Mouse (Mus musculus) megakaryocyte, embryonic 14.5 days (primary cell): ENCODE data around the gene Rab27a. TPM values are rescaled to one million over a fixed set of nuclear protein-coding genes. Genes with fewer than 3 reads are reported as not detected.
"Not testable (repeated sequence)": the region's sequence is repeated elsewhere in the genome, so short reads cannot be mapped to it uniquely, and the experiment has no call there.

Source experiments
- H3K27me3 ChIP-seq: replicated peaks from 2 replicates; pipeline ENCODE3; 2012; ENCODE audit warnings: inconsistent platforms
- H3K36me3 ChIP-seq: replicated peaks from 2 replicates; pipeline ENCODE3; 2012; ENCODE audit warnings: low read length, inconsistent platforms, mixed read lengths
- H3K4me1 ChIP-seq: 2 replicates; pipeline ENCODE4 v1.6.1; 2012; ENCODE audit warnings: inconsistent platforms
- H3K4me3 ChIP-seq: replicated peaks from 2 replicates; pipeline ENCODE3; 2012; ENCODE audit warnings: moderate library complexity, mild to moderate bottlenecking, inconsistent platforms
- H3K9me3 ChIP-seq: 2 replicates; pipeline ENCODE4 v1.6.1; 2012; ENCODE audit warnings: inconsistent platforms
- FLI1 ChIP-seq: IDR thresholded peaks from 2 replicates; pipeline ENCODE4 v1.6.1; 2012; ENCODE audit warnings: low read length, inconsistent platforms, mixed read lengths
- GATA1 ChIP-seq: IDR thresholded peaks from 3 replicates; pipeline ENCODE4 v1.6.1; 2012; ENCODE audit warnings: mixed read lengths, low read length, inconsistent platforms, borderline replicate concordance
- polyA plus RNA-seq: library from polyadenylated mRNA; stranded (reverse); fragments of >175 nt; gene quantifications from 2 replicates; pipeline ENCODE4 v1.2.3, GENCODE M21; 2012; ENCODE audit warnings: low replicate concordance; ENCODE audit not compliant: insufficient read depth

Rab27a gene
- polyA plus RNA-seq, 1 experiment = 34.3 TPM

GRCm38 (mm10) chr9:73068688-73069087 lies 24.0 kb downstream of the Rab27a start:
- 0 out of 2 replicates have a peak, but pooled peaks have one; percentile 28 for TF ChIP-seq FLI1
- peak; percentile 80; the same call in 1 of the 3 replicates for TF ChIP-seq GATA1
- Histone ChIP-seq H3K9me3 (no peaks in the 10 kb centered on the region), H3K4me3 (peak overlapping the region; percentile 89), H3K4me1 (peaks cover 92% of the 10 kb centered on the region), H3K36me3 (peaks cover 43% of the 10 kb centered on the region), H3K27me3 (no peaks in the 10 kb centered on the region)

GRCm38 (mm10) chr9:73070971-73071659 lies 26.5 kb downstream of the Rab27a start:
- TF ChIP-seq FLI1 = no peak
- TF ChIP-seq GATA1 = no peak
- Histone ChIP-seq H3K27me3 (no peaks in the 10 kb centered on the region), H3K4me3 (peak overlapping the region; percentile 84), H3K36me3 (peaks cover 39% of the 10 kb centered on the region), H3K4me1 (peaks cover 82% of the 10 kb centered on the region), H3K9me3 (no peaks in the 10 kb centered on the region)

DNA sequence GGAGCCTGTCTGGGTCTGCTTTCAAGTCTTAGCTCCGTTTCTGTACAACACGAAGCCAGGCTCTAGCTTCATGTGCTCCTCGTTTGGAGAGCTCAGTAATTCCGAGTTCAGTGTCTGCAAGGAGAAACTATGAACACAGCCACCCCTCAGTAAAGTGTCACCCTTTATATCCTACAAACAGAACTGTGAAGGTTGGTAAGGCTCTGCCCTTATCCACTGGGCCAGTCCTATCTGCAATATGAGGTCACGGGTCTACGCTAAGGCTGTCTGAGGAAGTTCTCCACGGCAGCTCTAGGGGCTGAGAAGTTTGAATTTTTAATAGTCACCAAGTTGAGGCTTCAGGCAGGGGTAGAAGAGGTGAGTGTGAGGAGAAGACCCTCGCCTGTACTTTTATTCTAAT lies 27.8 kb downstream of the Rab27a start:
- no peaks in the 10 kb centered on the region for H3K27me3 ChIP-seq
- TF ChIP-seq FLI1 (no peak), GATA1 (no peak)

DNA sequence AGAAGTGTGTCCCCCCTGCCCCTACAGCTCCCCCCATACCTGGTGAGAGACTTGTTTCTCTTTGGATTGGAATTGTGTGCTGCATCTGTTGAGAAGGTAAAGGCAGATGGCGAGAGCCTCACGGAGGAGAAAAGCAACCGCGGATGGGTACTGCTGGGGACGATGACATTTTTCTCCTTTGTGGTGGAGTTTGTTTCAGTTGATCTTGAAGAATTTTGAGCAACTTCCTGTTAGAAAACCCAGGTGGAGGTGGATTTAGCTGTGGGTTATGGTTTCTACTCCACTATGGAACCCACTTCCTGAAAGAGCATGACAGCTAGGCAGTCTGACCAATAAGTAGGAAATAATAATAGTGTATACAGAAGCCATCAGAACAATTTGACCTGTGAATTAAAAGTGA lies 28.5 kb downstream of the Rab27a start:
- H3K4me1 ChIP-seq = peaks cover 75% of the 10 kb centered on the region
- no peaks in the 10 kb centered on the region for H3K27me3 ChIP-seq
- H3K4me3 ChIP-seq = peak overlapping the region; percentile 82
- no peak for TF ChIP-seq GATA1
- no peak for TF ChIP-seq FLI1
- no peaks in the 10 kb centered on the region for H3K9me3 ChIP-seq
- peaks cover 51% of the 10 kb centered on the region for H3K36me3 ChIP-seq

More for the DNA sequence above, 27.8 kb downstream of the Rab27a start:
- Histone ChIP-seq H3K9me3 (no peaks in the 10 kb centered on the region), H3K4me1 (peaks cover 80% of the 10 kb centered on the region), H3K4me3 (peak overlapping the region; percentile 82), H3K36me3 (peaks cover 47% of the 10 kb centered on the region)

- H3K9me3 ChIP-seq = not testable (repeated sequence)
- H3K4me1 ChIP-seq = peaks cover 48% of the 10 kb centered on the region
Observed at GRCm38 (mm10) chr9:73079349-73079748, 34.7 kb downstream of the Rab27a start.

GRCm38 (mm10) chr9:73079801-73080325 lies 35.2 kb downstream of the Rab27a start:
- H3K4me1 ChIP-seq = peaks cover 52% of the 10 kb centered on the region
- no peaks in the 10 kb centered on the region for H3K27me3 ChIP-seq
- peaks cover 78% of the 10 kb centered on the region for H3K36me3 ChIP-seq
- H3K9me3 ChIP-seq = no peaks in the 10 kb centered on the region
- H3K4me3 ChIP-seq = no peak overlapping the region
- TF ChIP-seq FLI1 (no peak), GATA1 (no peak)

More at GRCm38 (mm10) chr9:73079349-73079748, 34.7 kb downstream of the Rab27a start:
- peaks cover 78% of the 10 kb centered on the region for H3K36me3 ChIP-seq
- not testable (repeated sequence) for H3K4me3 ChIP-seq, H3K27me3 ChIP-seq

DNA sequence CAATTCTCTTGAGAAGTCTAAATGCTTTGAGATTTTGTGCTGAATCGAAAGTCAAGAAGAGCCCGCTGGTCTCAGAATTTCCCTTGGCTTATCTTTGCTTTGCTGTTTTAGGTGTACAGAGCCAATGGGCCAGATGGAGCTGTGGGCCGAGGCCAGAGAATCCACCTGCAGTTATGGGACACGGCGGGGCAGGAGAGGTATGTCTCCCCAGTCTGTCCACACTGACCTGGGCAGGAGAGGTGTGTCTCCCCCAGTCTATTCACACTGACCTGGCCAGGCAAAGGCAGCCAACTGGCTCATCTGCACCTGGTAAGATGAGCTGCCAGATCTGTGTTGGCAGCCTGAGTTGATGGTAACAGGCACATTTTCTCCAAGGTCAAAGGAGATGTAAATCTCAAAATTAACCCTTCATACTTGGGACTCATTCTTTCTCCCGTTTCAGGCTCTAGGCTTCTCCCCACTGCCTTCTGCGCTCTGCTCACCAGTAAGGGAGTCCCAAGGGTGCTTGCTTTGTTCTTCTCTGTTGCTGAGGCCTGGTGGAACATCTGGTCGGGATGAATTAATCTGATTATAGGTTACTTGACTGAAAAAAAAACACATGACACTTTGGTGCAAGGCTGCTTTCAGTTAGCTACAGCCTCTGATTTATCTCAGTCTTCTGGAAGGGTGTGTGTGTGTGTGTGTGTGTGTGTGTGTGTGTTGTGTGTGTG lies 37.8 kb downstream of the Rab27a start:
- Histone ChIP-seq H3K9me3 (no peaks in the 10 kb centered on the region), H3K4me3 (peak overlapping the region; percentile 14), H3K36me3 (peaks cover 81% of the 10 kb centered on the region), H3K27me3 (no peaks in the 10 kb centered on the region), H3K4me1 (peaks cover 63% of the 10 kb centered on the region)
- TF ChIP-seq FLI1 (no peak), GATA1 (no peak)

GRCm38 (mm10) chr9:73083956-73084355 lies 39.3 kb downstream of the Rab27a start:
- H3K27me3 ChIP-seq = no peaks in the 10 kb centered on the region
- no peak for TF ChIP-seq FLI1
- no peak for TF ChIP-seq GATA1

GRCm38 (mm10) chr9:73085845-73086244 lies 41.2 kb downstream of the Rab27a start:
- H3K27me3 ChIP-seq = no peaks in the 10 kb centered on the region
- H3K4me3 ChIP-seq = no peak overlapping the region
- H3K4me1 ChIP-seq = peaks cover 80% of the 10 kb centered on the region
- TF ChIP-seq GATA1 (no peak), FLI1 (no peak)
- no peaks in the 10 kb centered on the region for H3K9me3 ChIP-seq
- peaks cover 93% of the 10 kb centered on the region for H3K36me3 ChIP-seq

More at GRCm38 (mm10) chr9:73083956-73084355, 39.3 kb downstream of the Rab27a start:
- no peaks in the 10 kb centered on the region for H3K9me3 ChIP-seq
- H3K4me1 ChIP-seq = peaks cover 66% of the 10 kb centered on the region
- no peak overlapping the region for H3K4me3 ChIP-seq
- H3K36me3 ChIP-seq = peaks cover 83% of the 10 kb centered on the region

GRCm38 (mm10) chr9:73087121-73087520 lies 42.5 kb downstream of the Rab27a start:
- TF ChIP-seq FLI1 (no peak), GATA1 (no peak)
- H3K36me3 ChIP-seq = peaks cover 89% of the 10 kb centered on the region

More at GRCm38 (mm10) chr9:73087121-73087520, 42.5 kb downstream of the Rab27a start:
- no peak overlapping the region for H3K4me3 ChIP-seq
- no peaks in the 10 kb centered on the region for H3K27me3 ChIP-seq
- H3K4me1 ChIP-seq = peaks cover 71% of the 10 kb centered on the region
- H3K9me3 ChIP-seq = no peaks in the 10 kb centered on the region
